Mouse (Mus musculus): ENCODE measurements around the gene Guca1b.

- TF ChIP-seq TAL1 (IDR thresholded peaks at IDR 0.05; ENCODE audit: low read length) = no peak
- TF ChIP-seq EP300 (IDR thresholded peaks at IDR 0.05; ENCODE audit: low read depth in 1 of 2, low read length in 2 of 2) = peak in 1 of 2 experiments; percentile 22; a peak in 1 of 4 replicates
- TF ChIP-seq TBP (IDR thresholded peaks at IDR 0.05; ENCODE audit: low read depth, low read length) = no peak
- TF ChIP-seq MEF2A (IDR thresholded peaks at IDR 0.05; ENCODE audit: extremely low read depth, insufficient replicate concordance, low read depth, low read length, poor library complexity, severe bottlenecking) = no peak
- TF ChIP-seq ETS1 (IDR thresholded peaks at IDR 0.05; ENCODE audit: low read depth, low read length) = no peak
- no peak for TF ChIP-seq MYC (IDR thresholded peaks at IDR 0.05; ENCODE audit: low read depth, low read length)
- TF ChIP-seq JUND (IDR thresholded peaks at IDR 0.05; ENCODE audit: low read depth, low read length) = no peak
- no peak for TF ChIP-seq CTCF (IDR thresholded peaks at IDR 0.05 in 2 of 3, conservative IDR thresholded peaks at IDR 0.05 in 1 of 3; ENCODE audit: control insufficient read depth in 1 of 3, insufficient read depth in 1 of 3, low read depth in 2 of 3, low read length in 3 of 3, poor library complexity in 1 of 3, severe bottlenecking in 1 of 3)
- no peak for TF ChIP-seq GATA1 (IDR thresholded peaks at IDR 0.05; ENCODE audit: low read depth, low read length)
- no peak for TF ChIP-seq RCOR1 (IDR thresholded peaks at IDR 0.05; ENCODE audit: low read depth, low read length)
These were observed 35.4 kb upstream of the Guca1b start for GRCm38 (mm10) chr17:47349721-47350319.

Measured in MEL (cell line).